Mouse (Mus musculus): ENCODE results near the gene Cry2. TPM values are rescaled to one million over a fixed set of nuclear protein-coding genes. Genes with fewer than 3 reads are reported as not detected.
A peak's percentile ranks its signal among the peaks of the same experiment; 100 is the strongest.
"Not testable (repeated sequence)": the region's sequence is repeated elsewhere in the genome, so short reads cannot be mapped to it uniquely, and the experiment has no call there.

Gene Cry2
- 14.5 and 15.8 TPM in 2 replicates for polyA plus RNA-seq (2015; fragmentation: Nextera tagmentation; extraction: Ambion mirVana)

DNA sequence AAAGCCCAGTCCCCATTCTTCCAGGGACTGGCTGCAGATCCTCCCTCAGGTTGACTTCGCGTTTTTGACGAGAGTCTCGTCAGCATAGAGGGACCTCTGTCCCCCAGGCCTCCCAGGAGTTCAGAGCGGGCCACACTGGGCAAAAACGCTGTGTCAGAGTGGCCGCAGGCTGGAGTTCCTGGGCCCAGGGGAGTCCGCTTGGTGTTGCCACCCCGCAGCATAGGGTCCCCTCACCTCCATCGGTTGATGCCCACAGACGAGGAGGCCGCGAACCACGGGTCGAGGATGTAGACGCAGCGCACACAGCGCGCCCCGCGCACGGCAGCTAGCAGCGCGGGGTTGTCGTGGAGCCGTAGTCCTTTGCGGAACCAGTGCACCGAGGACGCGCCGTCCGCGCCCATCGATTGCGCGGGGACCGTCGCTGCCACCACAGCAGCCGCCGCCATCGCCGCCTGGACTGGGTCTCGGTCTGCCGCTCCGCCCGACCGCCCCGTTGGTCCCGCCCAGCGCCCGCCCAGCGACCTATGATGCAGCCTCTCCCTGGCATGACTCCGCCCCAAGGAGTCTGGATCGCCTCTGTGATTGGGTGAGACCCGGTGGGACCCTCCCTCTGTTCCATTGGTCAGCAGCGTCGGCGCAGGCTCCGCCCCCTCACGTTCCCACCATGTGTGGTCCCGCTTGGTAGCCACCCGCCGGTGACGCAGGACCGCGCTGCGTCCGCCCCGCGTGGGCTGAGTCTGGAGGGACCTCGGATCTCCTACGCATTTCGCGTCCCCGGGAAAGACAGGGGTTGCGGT is at the start of gene Cry2:
Gene Cry2 (minus strand): TSS at position 466 of the 797 bp plus-strand sequence.
- no peaks in the 10 kb centered on the region for H3K9me3 ChIP-seq
- WGBS: under 1% methylated on average over 59 of the region's 76 CpGs
- peak; percentile 99 for ATAC-seq

DNA sequence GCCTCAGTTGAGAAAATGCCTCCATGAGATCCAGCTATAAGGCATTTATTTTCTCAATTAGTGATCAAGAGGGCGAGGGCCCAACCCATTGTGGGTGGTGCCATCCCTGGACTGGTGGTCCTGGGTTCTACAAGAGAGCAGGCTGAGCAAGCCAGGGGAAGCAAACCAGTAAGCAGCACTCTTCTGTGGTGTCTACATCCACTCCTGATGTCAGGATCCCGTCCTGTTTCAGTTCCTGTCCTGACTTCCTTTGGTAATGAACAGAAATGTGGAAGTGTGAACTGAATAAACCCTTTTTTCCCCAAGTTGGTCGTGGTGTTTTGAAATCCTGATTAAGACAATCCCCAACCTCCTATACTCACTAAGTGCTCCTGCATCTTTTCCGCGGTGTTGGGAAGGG is 49.7 kb upstream of the Cry2 start:
- WGBS: 45% methylated on average over 5 of the region's 5 CpGs

More for the DNA sequence above, at the start of gene Cry2:
- Histone ChIP-seq H3K4me3 (replicated peaks) (peak within 1 kb of the TSS; percentile 84), H3K4me2 (replicated peaks) (peak within 1 kb of the TSS; percentile 83), H3K9ac (peak within 1 kb of the TSS; percentile 88), H3K27ac (peak within 1 kb of the TSS; percentile 38; the same call in 1 of the 2 replicates), H3K36me3 (no peaks in the 10 kb centered on the region), H3K27me3 (replicated peaks) (no peaks in the 10 kb centered on the region), H3K4me1 (replicated peaks) (peaks cover 24% of the 10 kb centered on the region)

DNA sequence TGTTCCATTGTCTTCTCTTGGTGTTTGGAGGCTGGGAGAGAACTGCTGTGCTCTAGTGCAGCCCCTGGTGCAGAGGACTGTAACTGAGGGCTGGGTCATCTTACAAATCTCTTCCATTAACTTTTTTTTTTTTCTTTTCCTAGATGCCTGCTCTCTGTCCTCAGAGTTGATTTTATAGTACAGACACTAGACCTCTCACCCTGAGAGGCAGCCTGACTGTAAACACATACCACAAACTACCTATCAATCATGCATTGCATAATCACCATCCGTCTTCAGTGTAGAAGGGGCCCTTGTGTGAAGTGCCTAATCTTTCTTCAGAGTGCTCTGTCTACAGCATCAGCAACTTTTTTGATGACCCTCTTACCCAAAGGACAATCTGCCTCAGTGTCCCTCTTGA is 48.7 kb upstream of the Cry2 start:
- ATAC-seq: no peak
- no peak overlapping the region for H3K27ac ChIP-seq

More for the DNA sequence above, 49.7 kb upstream of the Cry2 start:
- H3K27me3 ChIP-seq (replicated peaks): peaks cover 22% of the 10 kb centered on the region
- no peaks in the 10 kb centered on the region for H3K36me3 ChIP-seq
- H3K4me3 ChIP-seq (replicated peaks): no peak overlapping the region
- peaks cover 5% of the 10 kb centered on the region; the same call in 1 of the 2 replicates for H3K4me1 ChIP-seq (replicated peaks)
- H3K9me3 ChIP-seq: no peaks in the 10 kb centered on the region
- H3K27ac ChIP-seq: no peak overlapping the region
- ATAC-seq: no peak
- H3K4me2 ChIP-seq (replicated peaks): no peak overlapping the region
- no peak overlapping the region for H3K9ac ChIP-seq

DNA sequence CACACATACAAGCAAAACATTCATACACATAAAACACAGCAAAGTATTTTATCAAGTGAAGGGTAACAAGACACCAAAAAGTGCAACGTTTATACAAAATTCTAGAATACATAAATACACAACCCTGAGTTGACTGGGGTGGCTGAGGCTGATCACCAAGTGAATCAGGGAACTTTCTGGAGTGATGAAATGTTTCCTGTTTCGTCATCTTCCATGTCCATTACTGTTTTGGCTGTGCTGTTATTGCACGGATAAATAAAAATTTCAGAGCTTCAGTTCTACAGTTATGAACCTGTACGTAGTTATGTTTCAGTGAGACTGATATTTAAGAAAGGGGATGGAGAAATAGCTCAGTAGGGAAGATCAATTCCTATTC is 44.5 kb upstream of the Cry2 start:
- Histone ChIP-seq H3K9ac (no peak overlapping the region), H3K4me3 (replicated peaks) (no peak overlapping the region), H3K36me3 (no peaks in the 10 kb centered on the region), H3K4me1 (replicated peaks) (peaks cover 5% of the 10 kb centered on the region; the same call in 1 of the 2 replicates), H3K9me3 (no peaks in the 10 kb centered on the region), H3K27ac (no peak overlapping the region), H3K27me3 (replicated peaks) (no peaks in the 10 kb centered on the region; the same call in 1 of the 2 replicates), H3K4me2 (replicated peaks) (no peak overlapping the region)
- ATAC-seq: no peak
- 68% methylated on average over 4 of the region's 4 CpGs for WGBS

More for the DNA sequence above, 48.7 kb upstream of the Cry2 start:
- Histone ChIP-seq H3K4me3 (replicated peaks) (no peak overlapping the region), H3K36me3 (no peaks in the 10 kb centered on the region), H3K27me3 (replicated peaks) (peaks cover 22% of the 10 kb centered on the region), H3K4me2 (replicated peaks) (no peak overlapping the region), H3K9me3 (no peaks in the 10 kb centered on the region), H3K9ac (no peak overlapping the region), H3K4me1 (replicated peaks) (peaks cover 9% of the 10 kb centered on the region)
- WGBS: 22% methylated on average over 1 of the region's 1 CpGs

DNA sequence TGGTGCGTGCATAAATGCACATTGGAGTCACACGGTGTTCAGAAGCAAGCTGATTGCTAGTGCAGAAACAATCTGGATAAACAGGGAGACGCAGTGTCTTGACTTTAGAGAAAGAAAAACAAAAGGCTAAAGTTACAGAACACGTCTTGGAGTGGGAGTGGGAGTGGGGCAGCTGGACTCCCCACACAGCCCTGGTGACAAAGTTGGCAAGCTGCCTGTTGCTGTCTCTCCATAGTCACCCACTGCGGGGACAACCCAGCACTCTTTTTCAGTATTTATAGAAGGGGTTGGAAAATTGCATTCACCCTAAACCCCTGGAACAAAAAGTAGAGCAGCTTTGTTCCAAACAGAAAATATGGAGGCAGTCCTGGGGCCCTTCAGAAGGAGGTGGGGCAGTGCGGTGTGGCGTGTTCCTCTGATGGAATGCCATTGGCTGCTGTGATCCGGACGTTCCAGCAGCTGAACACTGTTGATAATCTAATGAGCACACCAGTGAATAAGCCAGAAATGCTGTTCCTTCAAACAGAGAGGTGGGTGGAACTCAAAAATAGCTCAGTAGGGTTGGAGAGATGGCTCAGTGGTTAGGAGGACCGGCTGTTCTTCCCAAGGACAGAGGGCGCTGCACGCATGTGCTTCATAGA is 43.9 kb upstream of the Cry2 start:
- Histone ChIP-seq H3K9me3 (no peaks in the 10 kb centered on the region), H3K36me3 (no peaks in the 10 kb centered on the region), H3K27ac (no peak overlapping the region), H3K27me3 (replicated peaks) (no peaks in the 10 kb centered on the region; the same call in 1 of the 2 replicates), H3K4me2 (replicated peaks) (no peak overlapping the region), H3K9ac (no peak overlapping the region), H3K4me3 (replicated peaks) (no peak overlapping the region), H3K4me1 (replicated peaks) (peaks cover 5% of the 10 kb centered on the region; the same call in 1 of the 2 replicates)
- WGBS: 65% methylated on average over 12 of the region's 12 CpGs
- ATAC-seq: no peak

DNA sequence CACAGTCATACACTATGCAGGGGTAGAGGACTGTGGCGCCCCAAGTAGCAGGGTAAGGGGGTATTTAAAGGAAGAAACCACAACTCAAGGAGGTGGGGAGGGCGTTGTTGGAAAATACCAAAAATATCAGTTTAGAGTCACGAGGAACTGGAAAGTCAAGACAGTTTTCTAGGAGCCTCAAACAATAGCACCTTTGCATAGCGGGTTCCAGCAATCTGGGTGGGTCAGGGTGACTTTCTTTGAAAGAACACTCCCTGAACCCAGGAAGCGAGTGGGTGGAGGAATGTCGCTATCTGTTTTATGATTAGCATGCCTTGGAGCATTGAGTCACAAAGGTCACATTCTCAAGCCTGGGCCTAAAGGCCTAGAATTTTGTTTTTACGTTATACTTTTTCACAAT is 42.7 kb upstream of the Cry2 start:
- not testable (repeated sequence) for H3K36me3 ChIP-seq; H3K9me3 ChIP-seq; H3K4me2 ChIP-seq (replicated peaks); H3K27me3 ChIP-seq (replicated peaks); H3K4me1 ChIP-seq (replicated peaks); H3K27ac ChIP-seq; H3K4me3 ChIP-seq (replicated peaks); ATAC-seq; H3K9ac ChIP-seq
- 69% methylated on average over 7 of the region's 7 CpGs for WGBS

DNA sequence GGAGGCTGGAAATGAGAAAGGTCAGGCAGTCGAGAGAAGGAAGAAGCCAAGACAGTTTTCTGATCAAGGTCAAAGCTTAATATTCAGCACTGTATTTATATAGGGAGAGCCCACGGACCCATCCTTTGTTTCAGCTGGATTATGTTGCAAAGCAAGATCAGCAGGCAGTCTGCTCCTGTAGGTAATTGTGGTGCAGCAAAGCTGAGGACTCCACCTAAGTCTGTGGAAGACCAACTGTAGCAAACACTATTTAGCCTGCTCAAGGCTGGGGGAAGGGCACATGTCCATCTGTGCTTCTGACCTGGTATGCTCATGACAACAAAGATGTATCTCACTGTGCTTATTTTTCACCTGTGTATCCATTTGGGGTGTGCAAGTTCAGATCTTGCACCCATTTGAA is 41.9 kb upstream of the Cry2 start:
- H3K27me3 ChIP-seq (replicated peaks): no peaks in the 10 kb centered on the region
- no peaks in the 10 kb centered on the region for H3K9me3 ChIP-seq
- H3K4me2 ChIP-seq (replicated peaks): no peak overlapping the region
- no peak for ATAC-seq
- no peak overlapping the region for H3K4me3 ChIP-seq (replicated peaks)
- H3K9ac ChIP-seq: no peak overlapping the region
- H3K36me3 ChIP-seq: no peaks in the 10 kb centered on the region
- no peak overlapping the region for H3K27ac ChIP-seq
- WGBS: 74% methylated on average over 2 of the region's 2 CpGs
- peaks cover 5% of the 10 kb centered on the region; the same call in 1 of the 2 replicates for H3K4me1 ChIP-seq (replicated peaks)

DNA sequence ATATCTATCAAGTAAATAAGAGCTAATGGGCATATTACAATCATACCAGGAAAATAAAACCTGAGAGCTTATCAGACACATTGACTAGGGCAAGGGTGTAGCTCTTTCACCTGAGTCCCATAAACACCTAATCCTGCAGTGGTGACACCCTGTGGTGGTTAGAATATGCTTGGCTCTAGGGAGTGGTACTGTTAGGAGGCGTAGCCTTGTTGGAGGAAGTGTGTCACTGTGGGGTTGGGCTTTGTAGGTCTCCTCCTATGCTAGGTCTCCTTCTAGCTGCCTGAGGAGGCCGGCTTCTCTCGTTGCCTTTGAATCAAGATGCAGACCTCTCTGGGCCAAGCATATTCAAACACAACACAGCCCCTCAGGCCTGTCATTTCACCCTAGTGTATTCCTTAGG is 41.1 kb upstream of the Cry2 start:
- no peaks in the 10 kb centered on the region for H3K36me3 ChIP-seq
- H3K27me3 ChIP-seq (replicated peaks): no peaks in the 10 kb centered on the region
- peaks cover 5% of the 10 kb centered on the region; the same call in 1 of the 2 replicates for H3K4me1 ChIP-seq (replicated peaks)
- H3K4me3 ChIP-seq (replicated peaks): no peak overlapping the region
- 77% methylated on average over 3 of the region's 3 CpGs for WGBS
- H3K9me3 ChIP-seq: no peaks in the 10 kb centered on the region
- H3K4me2 ChIP-seq (replicated peaks): no peak overlapping the region
- H3K27ac ChIP-seq: no peak overlapping the region
- peak; percentile 41; the same call in 1 of the 2 replicates for ATAC-seq
- H3K9ac ChIP-seq: no peak overlapping the region

DNA sequence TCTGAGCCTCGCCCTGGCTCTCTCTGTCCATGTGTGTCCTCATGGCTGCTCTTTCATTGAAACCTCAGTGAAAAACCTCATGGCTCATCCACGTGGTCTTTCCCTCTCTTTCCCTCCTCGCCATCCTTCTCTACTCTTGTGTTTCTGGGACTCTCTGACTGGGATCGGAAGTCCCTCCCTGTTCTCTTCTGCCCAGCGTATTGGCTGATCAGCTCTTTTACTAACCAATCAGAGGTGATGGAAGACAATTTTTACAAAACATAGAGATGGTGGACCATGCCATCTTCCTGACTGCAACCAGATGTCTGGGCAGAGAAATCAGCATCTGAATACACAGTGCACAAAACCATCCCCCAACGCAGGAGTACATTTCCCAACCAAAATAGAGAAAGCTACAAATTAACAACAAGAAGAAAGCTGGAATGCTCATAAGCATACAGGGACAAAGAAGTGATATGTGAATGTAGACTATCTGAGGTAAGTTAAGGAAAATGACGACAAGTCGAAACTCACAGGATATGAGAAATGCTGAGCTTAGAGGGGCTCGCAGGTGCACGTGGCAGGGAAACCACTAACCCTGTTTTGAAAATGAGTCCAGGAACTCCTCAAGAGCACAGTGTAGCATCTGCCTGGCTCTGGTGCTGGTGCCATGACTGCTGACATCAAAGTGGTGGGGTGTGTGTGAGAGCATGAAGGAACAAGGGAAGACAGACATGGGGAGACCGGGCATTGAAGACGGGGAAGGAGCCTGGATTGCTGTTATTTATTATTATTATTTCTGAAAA is 38.2 kb upstream of the Cry2 start:
- Histone ChIP-seq H3K4me2 (replicated peaks) (no peak overlapping the region), H3K4me1 (replicated peaks) (no peaks in the 10 kb centered on the region), H3K27me3 (replicated peaks) (no peaks in the 10 kb centered on the region), H3K9ac (no peak overlapping the region), H3K4me3 (replicated peaks) (no peak overlapping the region), H3K9me3 (no peaks in the 10 kb centered on the region), H3K27ac (no peak overlapping the region), H3K36me3 (no peaks in the 10 kb centered on the region)
- ATAC-seq: no peak
- 82% methylated on average over 12 of the region's 12 CpGs for WGBS

DNA sequence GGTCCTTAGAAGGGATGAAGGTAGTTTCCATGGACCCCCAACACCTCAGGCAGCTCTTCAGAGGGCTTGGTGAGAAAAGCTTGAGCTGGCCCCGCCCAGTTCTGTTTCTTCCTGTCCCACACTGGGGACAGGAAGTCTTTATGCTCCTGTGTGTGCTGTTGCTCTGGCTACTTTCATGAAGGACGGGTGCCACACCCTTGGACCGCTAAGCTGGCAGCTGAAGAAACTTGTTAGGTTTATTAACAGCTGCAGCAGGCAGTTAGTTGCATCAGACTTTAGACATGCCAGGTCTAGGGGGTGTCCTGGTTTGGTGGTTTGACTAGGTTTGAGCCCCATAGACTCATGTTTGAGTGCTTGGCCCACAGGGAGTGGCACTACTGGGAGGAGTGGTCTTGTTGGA is 30.8 kb upstream of the Cry2 start:
- Histone ChIP-seq H3K4me1 (replicated peaks) (peaks cover 8% of the 10 kb centered on the region), H3K36me3 (no peaks in the 10 kb centered on the region), H3K27me3 (replicated peaks) (peaks cover 3% of the 10 kb centered on the region; the same call in 1 of the 2 replicates), H3K27ac (no peak overlapping the region), H3K4me3 (replicated peaks) (no peak overlapping the region), H3K4me2 (replicated peaks) (no peak overlapping the region), H3K9me3 (no peaks in the 10 kb centered on the region), H3K9ac (no peak overlapping the region)
- WGBS: 66% methylated on average over 3 of the region's 3 CpGs
- 0 out of 2 replicates have a peak, but pooled peaks have one; percentile 6 for ATAC-seq

DNA sequence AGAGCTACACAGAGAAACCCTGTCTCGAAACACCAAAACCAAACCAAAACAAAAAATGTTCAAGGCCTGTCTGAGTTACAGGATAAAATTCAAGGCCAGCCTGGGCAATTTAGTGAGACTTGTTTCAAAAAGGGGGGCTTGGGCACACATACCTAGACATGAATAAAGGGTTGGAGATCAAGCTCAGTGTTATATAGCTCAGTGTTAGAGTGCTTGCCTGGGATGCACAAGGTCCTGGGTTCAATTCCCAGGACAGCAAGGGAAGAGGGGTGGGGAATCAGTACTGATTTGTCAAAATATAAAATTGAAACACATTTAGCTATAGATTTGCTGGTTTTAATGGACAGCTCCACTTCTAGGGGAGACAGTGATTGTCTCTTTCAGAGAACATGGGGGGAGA is 27.4 kb upstream of the Cry2 start:
- H3K36me3 ChIP-seq: no peaks in the 10 kb centered on the region
- no peak overlapping the region for H3K27ac ChIP-seq
- WGBS: 79% methylated on average over 1 of the region's 1 CpGs
- no peak overlapping the region for H3K4me2 ChIP-seq (replicated peaks)
- no peak overlapping the region for H3K9ac ChIP-seq
- H3K9me3 ChIP-seq: no peaks in the 10 kb centered on the region
- no peak for ATAC-seq
- H3K4me3 ChIP-seq (replicated peaks): no peak overlapping the region
- peaks cover 31% of the 10 kb centered on the region for H3K4me1 ChIP-seq (replicated peaks)
- peaks cover 3% of the 10 kb centered on the region; the same call in 1 of the 2 replicates for H3K27me3 ChIP-seq (replicated peaks)
